Mouse (Mus musculus): ENCODE measurements around the gene Rtel1. TPM values are rescaled to one million over a fixed set of nuclear protein-coding genes. Genes with fewer than 3 reads are reported as not detected.
A peak's percentile ranks its signal among the peaks of the same experiment; 100 is the strongest.

Rtel1 gene
- polyA plus RNA-seq, 1 experiment from 2014 or later: 80.8 TPM

- Histone ChIP-seq H3K36me3 (peaks cover 78% of the 10 kb centered on the region), H3K4me1 (no peaks in the 10 kb centered on the region), H3K9me3 (replicated peaks) (no peaks in the 10 kb centered on the region), H3K27ac (no peak overlapping the region), H3K4me3 (no peak overlapping the region), H3K27me3 (ENCODE audit: low read depth, poor library complexity, severe bottlenecking) (no peaks in the 10 kb centered on the region)
- DNase-seq (ENCODE audit: low spot score): no peak
- WGBS: 88% methylated on average over 7 of the region's 7 CpGs
These were observed 64.9 kb downstream of the Rtel1 start for GRCm38 (mm10) chr2:181384463-181384862.

GRCm38 (mm10) chr2:181384919-181385391, 65.4 kb downstream of the Rtel1 start:
- peaks cover 73% of the 10 kb centered on the region for H3K36me3 ChIP-seq
- no peak overlapping the region for H3K4me3 ChIP-seq
- H3K9me3 ChIP-seq (replicated peaks): no peaks in the 10 kb centered on the region
- no peaks in the 10 kb centered on the region for H3K27me3 ChIP-seq (ENCODE audit: low read depth, poor library complexity, severe bottlenecking)
- DNase-seq (ENCODE audit: low spot score): no peak
- no peak overlapping the region for H3K27ac ChIP-seq
- WGBS: 83% methylated on average over 4 of the region's 4 CpGs
- no peaks in the 10 kb centered on the region for H3K4me1 ChIP-seq

GRCm38 (mm10) chr2:181385885-181386284, 66.3 kb downstream of the Rtel1 start:
- Histone ChIP-seq H3K27ac (no peak overlapping the region), H3K4me3 (no peak overlapping the region), H3K27me3 (ENCODE audit: low read depth, poor library complexity, severe bottlenecking) (no peaks in the 10 kb centered on the region), H3K9me3 (replicated peaks) (no peaks in the 10 kb centered on the region), H3K4me1 (no peaks in the 10 kb centered on the region), H3K36me3 (peaks cover 73% of the 10 kb centered on the region)
- no peak for DNase-seq (ENCODE audit: low spot score)
- 91% methylated on average over 3 of the region's 3 CpGs for WGBS

- WGBS: 84% methylated on average over 3 of the region's 4 CpGs
- peaks cover 73% of the 10 kb centered on the region for H3K36me3 ChIP-seq
- no peaks in the 10 kb centered on the region for H3K27me3 ChIP-seq (ENCODE audit: low read depth, poor library complexity, severe bottlenecking)
- H3K4me3 ChIP-seq: no peak overlapping the region
- no peak for DNase-seq (ENCODE audit: low spot score)
- no peaks in the 10 kb centered on the region for H3K4me1 ChIP-seq
- H3K27ac ChIP-seq: no peak overlapping the region
- H3K9me3 ChIP-seq (replicated peaks): no peaks in the 10 kb centered on the region
These were observed 67.2 kb downstream of the Rtel1 start for GRCm38 (mm10) chr2:181386663-181387210.

- peaks cover 64% of the 10 kb centered on the region for H3K36me3 ChIP-seq
- no peak overlapping the region for H3K27ac ChIP-seq
- DNase-seq (ENCODE audit: low spot score): no peak
- no peaks in the 10 kb centered on the region for H3K27me3 ChIP-seq (ENCODE audit: low read depth, poor library complexity, severe bottlenecking)
- H3K9me3 ChIP-seq (replicated peaks): no peaks in the 10 kb centered on the region
- WGBS: 76% methylated on average over 4 of the region's 4 CpGs
- H3K4me1 ChIP-seq: no peaks in the 10 kb centered on the region
- no peak overlapping the region for H3K4me3 ChIP-seq
These were observed 70.8 kb downstream of the Rtel1 start for GRCm38 (mm10) chr2:181390136-181390870.

- H3K4me3 ChIP-seq: no peak overlapping the region
- WGBS: 91% methylated on average over 15 of the region's 15 CpGs
- DNase-seq (ENCODE audit: low spot score): no peak
- no peak overlapping the region for H3K27ac ChIP-seq
- H3K9me3 ChIP-seq (replicated peaks): no peaks in the 10 kb centered on the region
- H3K36me3 ChIP-seq: peaks cover 59% of the 10 kb centered on the region
- H3K4me1 ChIP-seq: no peaks in the 10 kb centered on the region
- no peaks in the 10 kb centered on the region for H3K27me3 ChIP-seq (ENCODE audit: low read depth, poor library complexity, severe bottlenecking)
These were observed 71.5 kb downstream of the Rtel1 start for GRCm38 (mm10) chr2:181391022-181391421.

- Histone ChIP-seq H3K36me3 (peaks cover 54% of the 10 kb centered on the region), H3K4me3 (no peak overlapping the region), H3K9me3 (replicated peaks) (no peaks in the 10 kb centered on the region), H3K27me3 (ENCODE audit: low read depth, poor library complexity, severe bottlenecking) (no peaks in the 10 kb centered on the region), H3K4me1 (no peaks in the 10 kb centered on the region), H3K27ac (no peak overlapping the region)
- DNase-seq (ENCODE audit: low spot score): no peak
- 80% methylated on average over 2 of the region's 2 CpGs for WGBS
These were observed 72.0 kb downstream of the Rtel1 start for GRCm38 (mm10) chr2:181391541-181391940.

GRCm38 (mm10) chr2:181392600-181393213, 73.2 kb downstream of the Rtel1 start:
- H3K9me3 ChIP-seq (replicated peaks): no peaks in the 10 kb centered on the region
- H3K36me3 ChIP-seq: peaks cover 46% of the 10 kb centered on the region
- DNase-seq (ENCODE audit: low spot score): peak; percentile 87
- H3K4me1 ChIP-seq: no peaks in the 10 kb centered on the region
- no peak overlapping the region for H3K27ac ChIP-seq
- no peaks in the 10 kb centered on the region for H3K27me3 ChIP-seq (ENCODE audit: low read depth, poor library complexity, severe bottlenecking)
- no peak overlapping the region for H3K4me3 ChIP-seq
- 34% methylated on average over 4 of the region's 4 CpGs for WGBS

GRCm38 (mm10) chr2:181394086-181394485, 74.5 kb downstream of the Rtel1 start:
- H3K27me3 ChIP-seq (ENCODE audit: low read depth, poor library complexity, severe bottlenecking): no peaks in the 10 kb centered on the region
- no peak overlapping the region for H3K27ac ChIP-seq
- WGBS: 95% methylated on average over 3 of the region's 3 CpGs
- DNase-seq (ENCODE audit: low spot score): no peak
- no peaks in the 10 kb centered on the region for H3K4me1 ChIP-seq
- H3K9me3 ChIP-seq (replicated peaks): no peaks in the 10 kb centered on the region
- H3K36me3 ChIP-seq: peaks cover 46% of the 10 kb centered on the region
- H3K4me3 ChIP-seq: no peak overlapping the region

- Histone ChIP-seq H3K27me3 (ENCODE audit: low read depth, poor library complexity, severe bottlenecking) (no peaks in the 10 kb centered on the region), H3K4me3 (no peak overlapping the region), H3K36me3 (peaks cover 22% of the 10 kb centered on the region), H3K27ac (no peak overlapping the region), H3K9me3 (replicated peaks) (no peaks in the 10 kb centered on the region), H3K4me1 (no peaks in the 10 kb centered on the region)
- 87% methylated on average over 5 of the region's 5 CpGs for WGBS
- no peak for DNase-seq (ENCODE audit: low spot score)
These were observed 77.7 kb downstream of the Rtel1 start for GRCm38 (mm10) chr2:181397207-181397761.

- Histone ChIP-seq H3K27ac (no peak overlapping the region), H3K36me3 (0 out of 2 replicates have a peak, but pooled peaks cover 4% of the 10 kb centered on the region), H3K27me3 (ENCODE audit: low read depth, poor library complexity, severe bottlenecking) (no peaks in the 10 kb centered on the region), H3K4me1 (no peaks in the 10 kb centered on the region), H3K9me3 (replicated peaks) (no peaks in the 10 kb centered on the region), H3K4me3 (no peak overlapping the region)
- WGBS: 39% methylated on average over 1 of the region's 1 CpGs
- no peak for DNase-seq (ENCODE audit: low spot score)
These were observed 82.0 kb downstream of the Rtel1 start for GRCm38 (mm10) chr2:181401497-181401896.

- H3K4me1 ChIP-seq: no peaks in the 10 kb centered on the region
- 96% methylated on average over 3 of the region's 3 CpGs for WGBS
- DNase-seq (ENCODE audit: low spot score): no peak
- no peaks in the 10 kb centered on the region for H3K9me3 ChIP-seq (replicated peaks)
- peaks cover 13% of the 10 kb centered on the region for H3K36me3 ChIP-seq
- H3K27ac ChIP-seq: no peak overlapping the region
- no peak overlapping the region for H3K4me3 ChIP-seq
- H3K27me3 ChIP-seq (ENCODE audit: low read depth, poor library complexity, severe bottlenecking): no peaks in the 10 kb centered on the region
These were observed 84.2 kb downstream of the Rtel1 start for GRCm38 (mm10) chr2:181403722-181404121.

Data from limb, embryonic 10.5 days (tissue).